Mouse (Mus musculus): ENCODE results near the gene Zfp593.
A peak's percentile ranks its signal among the peaks of the same experiment; 100 is the strongest.

The Zfp593 gene

GRCm38 (mm10) chr4:134222793-134223600 lies 22.4 kb downstream of the Zfp593 start:
- DNase-seq, result peak; percentile 56

GRCm38 (mm10) chr4:134206488-134207053 lies 38.8 kb downstream of the Zfp593 start:
- DNase-seq, result no peak

GRCm38 (mm10) chr4:134203340-134203896 lies 42.0 kb downstream of the Zfp593 start:
- no peak for DNase-seq

- DNase-seq, result no peak
Measured at GRCm38 (mm10) chr4:134202904-134203303, 42.5 kb downstream of the Zfp593 start, which contains the start of gene Gm7534. Gene Gm7534, minus strand, starts transcription at chr4:134203004.

- no peak for DNase-seq
Measured at GRCm38 (mm10) chr4:134199371-134199770, 46.0 kb downstream of the Zfp593 start.

All from kidney, adult 18-20 months (tissue).